ENCODE assay signal across 13 mouse cellular contexts in genomic region chr1:120259249-120259648, GRCm38 (mm10). TPM values are rescaled to one million over a fixed set of nuclear protein-coding genes. Genes with fewer than 3 reads are reported as not detected.
DNase-seq lines count a peak whose midpoint lies in the region; ATAC-seq and TF ChIP-seq lines count a peak whose summit lies in the region.
"Had no signal": no experiment of that assay in that cellular context is flagged by ENCODE, and none has a peak within 500 bp of the region (broad histone marks: within the 10 kb centered on the region; RNA-seq: fewer than 3 reads in every experiment).

No protein-coding gene starts in this region.

- peaks cover 61 to 69% of the 10 kb centered on the region in 2 experiments for H3K4me1 ChIP-seq in liver, embryonic 14.5 days (replicated peaks; ENCODE audit: control insufficient read depth in 2 of 2, insufficient read depth in 2 of 2, low read length in 1 of 2)
- H3K4me1 ChIP-seq in hindbrain, embryonic 16.5 days (ENCODE audit: control insufficient read depth, insufficient read depth, low read depth, low read length): no peaks in the 10 kb centered on the region
- H3K4me1 ChIP-seq in kidney, adult 2 months (ENCODE audit: control insufficient read depth, insufficient read depth, low read length): peaks cover 2% of the 10 kb centered on the region; the same call in 1 of the 2 replicates
- H3K4me1 ChIP-seq: hindbrain, embryonic 15.5 days had no signal

- peaks cover 16% of the 10 kb centered on the region for H3K36me3 ChIP-seq in liver, embryonic 14.5 days (replicated peaks; ENCODE audit: control insufficient read depth, insufficient read depth, low read depth)
- H3K36me3 ChIP-seq in hindbrain, embryonic 16.5 days (ENCODE audit: control insufficient read depth, insufficient read depth, low read length): no peaks in the 10 kb centered on the region
- H3K36me3 ChIP-seq in kidney, adult 2 months (ENCODE audit: control insufficient read depth, insufficient read depth, low read length): no peaks in the 10 kb centered on the region
- H3K36me3 ChIP-seq: hindbrain, embryonic 15.5 days had no signal

- no peak for TF ChIP-seq POLR2A in kidney, adult 2 months (IDR thresholded peaks at IDR 0.05; ENCODE audit: low read depth, low read length)

- DNase-seq in spleen, adult 12 weeks (ENCODE audit: low spot score): peak; percentile 45
- DNase-seq in spleen, postnatal 14 days (ENCODE audit: low spot score in 2 of 2): no peak
- DNase-seq in liver, embryonic 14.5 days (ENCODE audit: low read depth in 3 of 3, low spot score in 3 of 3): peak; percentile 76 to 84 (median 82)
- no peak for DNase-seq in testis, postnatal 14 days (ENCODE audit: low spot score)
- no peak for DNase-seq in kidney, adult 2 months
- DNase-seq: adrenal gland, postnatal 14 days; cerebellum, adult 8-10 months; kidney, postnatal 14 days; thymus, postnatal 4 days had no signal

- TF ChIP-seq CTCF in liver, embryonic 14.5 days (IDR thresholded peaks at IDR 0.05; ENCODE audit: low read depth): no peak
- TF ChIP-seq CTCF in kidney, adult 2 months (conservative IDR thresholded peaks at IDR 0.05; ENCODE audit: insufficient read depth, insufficient read length, low read depth, low read length): no peak

- peak; percentile 78 for ATAC-seq in common myeloid progenitor, adult 5-6 weeks (replicated peaks; ENCODE audit: low read depth, poor library complexity, severe bottlenecking)
- ATAC-seq in liver, embryonic 14.5 days (ENCODE audit: insufficient read depth): peak; percentile 95
- ATAC-seq in hindbrain, embryonic 16.5 days: no peak

- H3K4me3 ChIP-seq in liver, embryonic 14.5 days (ENCODE audit: insufficient read depth in 1 of 2, low read depth in 2 of 2, low read length in 2 of 2): peak overlapping the region in 1 of 2 experiments; percentile 38; a peak in 2 of 4 replicates
- H3K4me3 ChIP-seq in hindbrain, embryonic 16.5 days (ENCODE audit: low read length): no peak overlapping the region
- no peak overlapping the region for H3K4me3 ChIP-seq in kidney, adult 2 months (ENCODE audit: insufficient read depth, low read depth, low read length)
- H3K4me3 ChIP-seq: hindbrain, embryonic 15.5 days had no signal

- 14% methylated on average over 7 of the region's 7 CpGs for WGBS in liver, embryonic 14.5 days (ENCODE audit: insufficient replicate concordance)
- 79% methylated on average over 7 of the region's 7 CpGs for WGBS in hindbrain, embryonic 16.5 days
- WGBS in kidney, adult 2 months: 92% methylated on average over 7 of the region's 7 CpGs

- H3K27ac ChIP-seq in liver, embryonic 14.5 days: peak overlapping the region; percentile 90
- no peak overlapping the region for H3K27ac ChIP-seq in hindbrain, embryonic 16.5 days (ENCODE audit: low read depth, low read length)
- H3K27ac ChIP-seq in kidney, adult 2 months (ENCODE audit: insufficient read depth, low read depth, low read length): no peak overlapping the region
- H3K27ac ChIP-seq: hindbrain, embryonic 15.5 days had no signal

- TF ChIP-seq EP300 in liver, embryonic 14.5 days (IDR thresholded peaks at IDR 0.05; ENCODE audit: low read depth): peak; percentile 84

- H3K9ac ChIP-seq in liver, embryonic 14.5 days (replicated peaks): peak overlapping the region; percentile 62
- no peak overlapping the region for H3K9ac ChIP-seq in hindbrain, embryonic 16.5 days (ENCODE audit: low read depth, low read length)
- H3K9ac ChIP-seq: hindbrain, embryonic 15.5 days had no signal

- H3K27me3 ChIP-seq in liver, embryonic 14.5 days (ENCODE audit: control insufficient read depth, insufficient read depth, low read length): no peaks in the 10 kb centered on the region
- H3K27me3 ChIP-seq in hindbrain, embryonic 16.5 days (replicated peaks; ENCODE audit: control insufficient read depth, insufficient read depth, low read length): 0 out of 2 replicates have a peak, but pooled peaks cover 2% of the 10 kb centered on the region
- no peaks in the 10 kb centered on the region for H3K27me3 ChIP-seq in kidney, adult 2 months (replicated peaks; ENCODE audit: control insufficient read depth, insufficient read depth, low read length)
- H3K27me3 ChIP-seq: CH12.LX; hindbrain, embryonic 15.5 days had no signal

- peak overlapping the region; percentile 74 for H3K4me2 ChIP-seq in liver, embryonic 14.5 days (ENCODE audit: low read depth)
- H3K4me2 ChIP-seq in hindbrain, embryonic 16.5 days (ENCODE audit: low read length): no peak overlapping the region
- H3K4me2 ChIP-seq: hindbrain, embryonic 15.5 days had no signal

- H3K9me3 ChIP-seq in liver, embryonic 14.5 days (ENCODE audit: control insufficient read depth, low read length): no peaks in the 10 kb centered on the region
- no peaks in the 10 kb centered on the region for H3K9me3 ChIP-seq in hindbrain, embryonic 16.5 days (ENCODE audit: control insufficient read depth, low read length)
- H3K9me3 ChIP-seq: hindbrain, embryonic 15.5 days had no signal

RNA-seq across cellular contexts. Expression of gene Steap3, which starts 13.3 kb away (rescaled TPM):
- total RNA-seq in common myeloid progenitor, adult 5-6 weeks (2017): 21.2 and 30.0 TPM in 2 replicates
- polyA plus RNA-seq in liver, embryonic 14.5 days (2012; rRNA removed): 38.8 and 42.2 TPM in 2 replicates
- polyA plus RNA-seq in liver, embryonic 14.5 days (2014; fragmentation: Nextera tagmentation; extraction: Ambion mirVana): 39.1 and 46.2 TPM in 2 replicates
- polyA plus RNA-seq in hindbrain, embryonic 16.5 days (2015; fragmentation: Nextera tagmentation; extraction: Ambion mirVana): 4.9 and 5.1 TPM in 2 replicates
- 25.1 and 47.7 TPM in 2 replicates for polyA plus RNA-seq in kidney, adult 2 months (2012; rRNA removed)

Comparison
In these comparisons a context has a peak if more than half of its experiments do, and no peak if none do; other contexts are left out.
1. DNase-seq: peak in spleen, adult 12 weeks (single experiment) and liver, embryonic 14.5 days (3 of 3); none in spleen, postnatal 14 days (0 of 2), testis, postnatal 14 days (single experiment) and kidney, adult 2 months (single experiment).